Mouse (Mus musculus): ENCODE data around the gene Dleu7.

DNA sequence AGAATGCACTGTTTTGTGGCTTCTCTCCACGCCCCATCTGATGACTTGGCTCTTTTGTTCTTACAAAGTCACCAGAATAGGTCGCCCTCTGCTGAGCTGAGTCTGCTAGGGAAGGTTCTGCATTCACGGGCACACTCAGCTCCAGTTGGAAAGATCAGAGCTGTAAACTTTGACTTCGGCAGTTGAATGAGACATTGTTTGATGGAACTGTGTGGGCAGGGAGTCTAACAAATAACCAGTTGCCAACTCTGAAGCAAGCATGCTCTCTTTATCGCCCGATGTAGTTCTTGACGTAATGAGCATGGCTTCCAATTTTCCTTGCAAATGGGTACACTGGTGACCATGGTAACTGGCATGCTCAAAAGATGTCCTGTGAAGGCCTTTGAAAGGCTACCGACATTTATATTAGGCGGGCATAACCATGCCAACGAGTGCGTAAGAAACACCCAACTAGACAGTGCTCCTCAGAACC is 66.2 kb downstream of the Dleu7 start:
- TF ChIP-seq CTCF (IDR thresholded peaks at IDR 0.05) (peak; percentile 53), EP300 (IDR thresholded peaks at IDR 0.05; ENCODE audit: insufficient read depth, low read depth, low read length) (no peak), POLR2A (IDR thresholded peaks at IDR 0.05; ENCODE audit: insufficient read depth, low read depth, low read length) (no peak)

Measured in heart, adult 2 months (tissue).